Mouse (Mus musculus): ENCODE results near the gene Fbxl4.

DNA sequence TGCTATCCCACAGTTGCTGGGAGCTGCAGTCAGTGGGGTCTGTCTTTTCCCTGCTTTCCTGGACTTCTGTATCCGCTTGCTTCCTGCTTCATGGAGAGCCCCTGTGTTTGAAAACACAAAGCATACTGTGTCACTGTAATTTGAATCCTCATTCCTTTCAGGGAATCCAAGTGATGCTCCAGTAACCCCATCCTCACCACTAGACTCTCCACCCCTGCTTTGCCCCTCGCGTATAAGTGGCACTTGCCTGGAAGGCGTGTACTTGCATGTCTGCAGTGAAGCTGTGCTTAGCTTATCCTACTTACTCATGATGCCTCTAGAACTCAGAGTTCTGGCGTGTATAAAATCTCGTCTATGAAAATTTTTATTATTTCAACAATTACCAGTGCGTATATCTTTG, 32.7 kb downstream of the Fbxl4 start:
- TF ChIP-seq POLR2A (IDR thresholded peaks at IDR 0.05; ENCODE audit: borderline replicate concordance, extremely low read depth, low read depth, low read length) (no peak), CTCF (IDR thresholded peaks at IDR 0.05; ENCODE audit: insufficient read depth, low read length) (no peak)

Data from lung, adult 2 months (tissue).